In the genomic region with DNA sequence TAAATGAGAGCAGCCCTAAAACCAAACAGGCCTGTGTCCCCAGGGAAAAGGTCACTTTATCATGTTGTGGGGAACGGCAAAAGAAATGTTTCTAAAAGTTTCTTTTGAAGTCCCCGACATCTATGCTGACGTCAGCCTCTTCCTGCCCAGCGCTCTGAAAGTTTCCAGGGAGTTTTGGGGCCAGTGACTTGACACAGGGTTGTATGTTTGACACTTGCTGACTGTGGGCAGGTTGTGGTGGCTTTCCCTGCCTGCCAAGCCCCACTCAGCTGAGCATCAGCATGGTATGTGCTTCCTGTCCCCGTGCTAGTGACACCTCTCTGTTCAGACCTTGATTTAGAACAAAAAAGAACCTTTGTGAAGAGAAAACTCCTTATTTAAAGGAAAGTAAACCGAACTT, we compare ENCODE assay signal across 15 mouse cellular contexts. TPM values are rescaled to one million over a fixed set of nuclear protein-coding genes. Genes with fewer than 3 reads are reported as not detected.
A peak's percentile ranks its signal among the peaks of the same experiment; 100 is the strongest.
DNase-seq lines count a peak whose midpoint lies in the region; ATAC-seq and TF ChIP-seq lines count a peak whose summit lies in the region.
"Had no signal": no experiment of that assay in that cellular context is flagged by ENCODE, and none has a peak within 500 bp of the region (broad histone marks: within the 10 kb centered on the region; RNA-seq: fewer than 3 reads in every experiment).

No protein-coding gene starts in this region.

- no peak overlapping the region for H3K4me2 ChIP-seq in lung, embryonic 14.5 days

- no peaks in the 10 kb centered on the region for H3K27me3 ChIP-seq in lung, embryonic 14.5 days (ENCODE audit: insufficient read depth, low read length)
- no peaks in the 10 kb centered on the region for H3K27me3 ChIP-seq in cerebellum, adult 2 months (ENCODE audit: control insufficient read depth, insufficient read depth, low read length)

- no peaks in the 10 kb centered on the region for H3K36me3 ChIP-seq in lung, embryonic 14.5 days (ENCODE audit: insufficient read depth)

- no peak overlapping the region for H3K27ac ChIP-seq in lung, embryonic 14.5 days (ENCODE audit: low read depth)
- H3K27ac ChIP-seq in bone marrow, adult 2 months (ENCODE audit: control insufficient read depth, insufficient read depth, low read depth, low read length, poor library complexity), result peak overlapping the region; percentile 64
- no peak overlapping the region for H3K27ac ChIP-seq in cerebellum, adult 2 months (ENCODE audit: insufficient read depth, low read length)

- no peak overlapping the region for H3K4me3 ChIP-seq in lung, embryonic 14.5 days (ENCODE audit: low read depth, low read length)
- no peak overlapping the region for H3K4me3 ChIP-seq in bone marrow, adult 2 months (replicated peaks; ENCODE audit: control insufficient read depth, low read depth, low read length)
- no peak overlapping the region for H3K4me3 ChIP-seq in cerebellum, adult 2 months (replicated peaks; ENCODE audit: insufficient read depth, low read depth, low read length)

- DNase-seq in lung, embryonic 14.5 days, result peak; percentile 23
- no peak for DNase-seq in lung, postnatal 25 days (ENCODE audit: low spot score)
- DNase-seq in thymus, postnatal 4 days, result peak; percentile 70
- no peak for DNase-seq in cerebellum, adult 2 months
- no peak for DNase-seq in embryo, embryonic 11 days
- DNase-seq in left cerebral cortex, adult 9 months (ENCODE audit: low spot score in 2 of 2), result no peak
- DNase-seq: gastrocnemius, postnatal 14 days; heart, postnatal 14 days; kidney, adult 18-20 months; layer of hippocampus, adult 9-11 months had no signal

- no peaks in the 10 kb centered on the region for H3K9me3 ChIP-seq in lung, embryonic 14.5 days (ENCODE audit: low read depth, low read length)

- TF ChIP-seq CTCF in lung, embryonic 14.5 days (IDR thresholded peaks at IDR 0.05; ENCODE audit: low read depth), result no peak
- no peak for TF ChIP-seq CTCF in bone marrow, adult 2 months (IDR thresholded peaks at IDR 0.05; ENCODE audit: control insufficient read depth, insufficient read depth, low read length)
- TF ChIP-seq CTCF in cerebellum, adult 2 months (IDR thresholded peaks at IDR 0.05; ENCODE audit: borderline replicate concordance, insufficient read depth, low read depth, low read length), result no peak

- no peak overlapping the region for H3K9ac ChIP-seq in lung, embryonic 14.5 days

- no peak; the same call in 1 of the 2 replicates for ATAC-seq in lung, embryonic 14.5 days (ENCODE audit: insufficient read depth)
- ATAC-seq in neutrophil, adult 5-6 weeks (ENCODE audit: extremely low read depth, insufficient number of reproducible peaks, low FRiP score, poor library complexity, severe bottlenecking), result peak; percentile 87
- ATAC-seq: lung, postnatal 0 days had no signal

- 30% methylated on average over 6 of the region's 6 CpGs for WGBS in lung, embryonic 14.5 days
- under 1% methylated on average over 6 of the region's 6 CpGs for WGBS in bone marrow, adult 2 months
- WGBS in cerebellum, adult 2 months, result 59% methylated on average over 6 of the region's 6 CpGs

- no peaks in the 10 kb centered on the region for H3K4me1 ChIP-seq in lung, embryonic 14.5 days (ENCODE audit: insufficient read depth)
- no peaks in the 10 kb centered on the region; the same call in none of the 2 replicates for H3K4me1 ChIP-seq in bone marrow, adult 2 months (ENCODE audit: control insufficient read depth, insufficient read depth, low read length)
- no peaks in the 10 kb centered on the region for H3K4me1 ChIP-seq in cerebellum, adult 2 months (ENCODE audit: control insufficient read depth, insufficient read depth, low read length)

- TF ChIP-seq POLR2A in bone marrow, adult 2 months (IDR thresholded peaks at IDR 0.05; ENCODE audit: borderline replicate concordance, control insufficient read depth, low read depth, low read length), result no peak
- no peak for TF ChIP-seq POLR2A in cerebellum, adult 2 months (IDR thresholded peaks at IDR 0.05; ENCODE audit: borderline replicate concordance, insufficient read depth, low read length)

RNA-seq across cellular contexts. Expression of gene Il2ra, which starts 10.7 kb away (rescaled TPM):
- not detected in 2 replicates for polyA plus RNA-seq in lung, embryonic 14.5 days (2014; fragmentation: Nextera tagmentation; extraction: Ambion mirVana)
- 0.57 and 3.9 TPM in 2 replicates for polyA plus RNA-seq in bone marrow, adult 2 months (2011; ENCODE audit: insufficient read depth, insufficient read length, low replicate concordance, missing spikeins)
- 2.3 and 3.0 TPM in 2 replicates for total RNA-seq in neutrophil, adult 5-6 weeks (2017)
- polyA plus RNA-seq in cerebellum, adult 2 months (2012; rRNA removed), result 0.22 and 0.28 TPM in 2 replicates
- polyA plus RNA-seq: C2C12; limb, embryonic 14.5 days had no signal

RNA-seq across cellular contexts. Expression of gene Gm17490, which starts 27.3 kb away (rescaled TPM):
- not detected in 2 replicates for polyA plus RNA-seq in lung, embryonic 14.5 days (2014; fragmentation: Nextera tagmentation; extraction: Ambion mirVana)
- polyA plus RNA-seq in bone marrow, adult 2 months (2011; ENCODE audit: insufficient read depth, insufficient read length, low replicate concordance, missing spikeins), result not detected in 2 replicates
- total RNA-seq in neutrophil, adult 5-6 weeks (2017), result not detected in 2 replicates
- not detected in 2 replicates for polyA plus RNA-seq in cerebellum, adult 2 months (2012; rRNA removed)
- total RNA-seq: gastrocnemius, postnatal 14 days; heart, postnatal 14 days had no signal
- polyA plus RNA-seq: C2C12; limb, embryonic 14.5 days; lung, postnatal 0 days had no signal

RNA-seq across cellular contexts. Expression of gene Rbm17, which starts 49.4 kb away (rescaled TPM):
- polyA plus RNA-seq in lung, embryonic 14.5 days (2014; fragmentation: Nextera tagmentation; extraction: Ambion mirVana), result 145 and 154 TPM in 2 replicates
- 167 and 240 TPM in 2 replicates for polyA plus RNA-seq in bone marrow, adult 2 months (2011; ENCODE audit: insufficient read depth, insufficient read length, low replicate concordance, missing spikeins)
- total RNA-seq in neutrophil, adult 5-6 weeks (2017), result 144 and 163 TPM in 2 replicates
- polyA plus RNA-seq in cerebellum, adult 2 months (2012; rRNA removed), result 136 and 137 TPM in 2 replicates

RNA-seq across cellular contexts. Expression of gene Il15ra, which starts 51.8 kb away (rescaled TPM):
- polyA plus RNA-seq in lung, embryonic 14.5 days (2014; fragmentation: Nextera tagmentation; extraction: Ambion mirVana), result 1.6 and 2.2 TPM in 2 replicates
- polyA plus RNA-seq in bone marrow, adult 2 months (2011; ENCODE audit: insufficient read depth, insufficient read length, low replicate concordance, missing spikeins), result 9.3 and 10.4 TPM in 2 replicates
- total RNA-seq in neutrophil, adult 5-6 weeks (2017), result 12.1 and 14.4 TPM in 2 replicates
- 11.1 and 16.5 TPM in 2 replicates for polyA plus RNA-seq in cerebellum, adult 2 months (2012; rRNA removed)

Comparison
In these comparisons a context has a peak if more than half of its experiments do, and no peak if none do; other contexts are left out.
1. DNase-seq: peak in lung, embryonic 14.5 days (single experiment) and thymus, postnatal 4 days (single experiment); none in lung, postnatal 25 days (single experiment), cerebellum, adult 2 months (0 of 2), embryo, embryonic 11 days (single experiment) and left cerebral cortex, adult 9 months (0 of 2).